Mouse (Mus musculus) heart, adult 2 months (tissue): ENCODE measurements around the gene Hist2h2aa2.

ENCODE experiments used
- CTCF ChIP-seq: fragments of 200-600 bp; IDR thresholded peaks from 2 replicates; pipeline ENCODE4 v1.8.1; 2022; ENCODE audit warnings: antibody characterized with exemption, mild to moderate bottlenecking, moderate library complexity
- EP300 ChIP-seq: fragments of 200-500 bp; IDR thresholded peaks from 2 replicates; pipeline ENCODE4 v1.6.1; 2011; ENCODE audit warnings: low read depth, low read length, control low read depth; ENCODE audit not compliant: insufficient read depth

GRCm38 (mm10) chr3:96207819-96208218 is 32.3 kb downstream of the Hist2h2aa2 start:
- TF ChIP-seq CTCF (peak; percentile 46), EP300 (no peak)
